Comparison of ENCODE assay signal across 17 mouse cellular contexts in genomic region chr15:89816098-89816497, GRCm38 (mm10). TPM values are rescaled to one million over a fixed set of nuclear protein-coding genes. Genes with fewer than 3 reads are reported as not detected.
DNase-seq lines count a peak whose midpoint lies in the region; ATAC-seq lines count a peak whose summit lies in the region.
"Had no signal": no experiment of that assay in that cellular context is flagged by ENCODE, and none has a peak within 500 bp of the region (broad histone marks: within the 10 kb centered on the region; RNA-seq: fewer than 3 reads in every experiment).

No protein-coding gene starts in this region.

- H3K27ac ChIP-seq in forebrain, embryonic 15.5 days (replicated peaks): no peak overlapping the region
- H3K27ac ChIP-seq in midbrain, embryonic 10.5 days (replicated peaks): peak overlapping the region; percentile 59; the same call in 1 of the 2 replicates
- no peak overlapping the region for H3K27ac ChIP-seq in neural tube, embryonic 15.5 days (replicated peaks)
- H3K27ac ChIP-seq: embryonic facial prominence, embryonic 15.5 days; heart, embryonic 15.5 days; intestine, embryonic 15.5 days; liver, embryonic 15.5 days; stomach, postnatal 0 days had no signal

- WGBS in forebrain, embryonic 15.5 days: 9% methylated on average over 10 of the region's 10 CpGs
- WGBS in midbrain, embryonic 10.5 days: 23% methylated on average over 10 of the region's 10 CpGs
- WGBS in neural tube, embryonic 15.5 days: 19% methylated on average over 10 of the region's 10 CpGs

- H3K9me3 ChIP-seq in forebrain, embryonic 15.5 days: no peaks in the 10 kb centered on the region
- H3K9me3 ChIP-seq in midbrain, embryonic 10.5 days (replicated peaks): no peaks in the 10 kb centered on the region
- H3K9me3 ChIP-seq in neural tube, embryonic 15.5 days (replicated peaks): no peaks in the 10 kb centered on the region
- H3K9me3 ChIP-seq: embryonic facial prominence, embryonic 15.5 days; heart, embryonic 15.5 days; intestine, embryonic 15.5 days; liver, embryonic 15.5 days; megakaryocyte, embryonic 14.5 days had no signal

- intact Hi-C loops in gastrocnemius, postnatal 36 days (cut with DNase I): no loop called here

- H3K9ac ChIP-seq in forebrain, embryonic 15.5 days (replicated peaks): no peak overlapping the region
- no peak overlapping the region for H3K9ac ChIP-seq in neural tube, embryonic 15.5 days (replicated peaks)
- H3K9ac ChIP-seq: embryonic facial prominence, embryonic 15.5 days; heart, embryonic 15.5 days; intestine, embryonic 15.5 days; liver, embryonic 15.5 days had no signal

- peak; percentile 68; the same call in 1 of the 2 replicates for ATAC-seq in forebrain, embryonic 15.5 days (replicated peaks)
- ATAC-seq in neural tube, embryonic 15.5 days (ENCODE audit: low FRiP score): no peak; the same call in 1 of the 2 replicates
- no peak for ATAC-seq in granulocyte monocyte progenitor cell, adult 5-6 weeks (replicated peaks; ENCODE audit: poor library complexity, severe bottlenecking)
- ATAC-seq: intestine, embryonic 15.5 days had no signal

- no peaks in the 10 kb centered on the region for H3K36me3 ChIP-seq in forebrain, embryonic 15.5 days
- H3K36me3 ChIP-seq in midbrain, embryonic 10.5 days: no peaks in the 10 kb centered on the region
- H3K36me3 ChIP-seq in neural tube, embryonic 15.5 days: no peaks in the 10 kb centered on the region
- H3K36me3 ChIP-seq: embryonic facial prominence, embryonic 15.5 days; heart, embryonic 15.5 days; intestine, embryonic 15.5 days; liver, embryonic 15.5 days had no signal

- peak overlapping the region; percentile 12 for H3K4me2 ChIP-seq in forebrain, embryonic 15.5 days (replicated peaks)
- peak overlapping the region; percentile 22; the same call in 1 of the 2 replicates for H3K4me2 ChIP-seq in neural tube, embryonic 15.5 days
- H3K4me2 ChIP-seq: embryonic facial prominence, embryonic 15.5 days; heart, embryonic 15.5 days; intestine, embryonic 15.5 days; liver, embryonic 15.5 days had no signal

- H3K4me1 ChIP-seq in forebrain, embryonic 15.5 days: peaks cover 12% of the 10 kb centered on the region
- H3K4me1 ChIP-seq in midbrain, embryonic 10.5 days: peaks cover 14% of the 10 kb centered on the region
- H3K4me1 ChIP-seq in neural tube, embryonic 15.5 days: no peaks in the 10 kb centered on the region
- H3K4me1 ChIP-seq: embryonic facial prominence, embryonic 15.5 days; heart, embryonic 15.5 days; intestine, embryonic 15.5 days; liver, embryonic 15.5 days; megakaryocyte, embryonic 14.5 days had no signal

- peak; percentile 65 for DNase-seq in embryo, embryonic 11 days
- DNase-seq in midbrain, embryonic 10.5 days (ENCODE audit: low spot score): peak; percentile 46
- DNase-seq in spleen, adult 12 weeks (ENCODE audit: low spot score): no peak
- DNase-seq in frontal cortex, postnatal 36 days (ENCODE audit: low spot score in 2 of 2): no peak
- no peak for DNase-seq in gastrocnemius, postnatal 36 days
- DNase-seq: adrenal gland, postnatal 14 days; gastrocnemius, postnatal 10 days; kidney, postnatal 25 days had no signal

- no peaks in the 10 kb centered on the region for H3K27me3 ChIP-seq in forebrain, embryonic 15.5 days
- no peaks in the 10 kb centered on the region for H3K27me3 ChIP-seq in midbrain, embryonic 10.5 days (ENCODE audit: low read depth, poor library complexity, severe bottlenecking)
- H3K27me3 ChIP-seq in neural tube, embryonic 15.5 days (replicated peaks): no peaks in the 10 kb centered on the region
- H3K27me3 ChIP-seq: embryonic facial prominence, embryonic 15.5 days; heart, embryonic 15.5 days; intestine, embryonic 15.5 days; liver, embryonic 15.5 days; megakaryocyte, embryonic 14.5 days had no signal

- no peak overlapping the region for H3K4me3 ChIP-seq in forebrain, embryonic 15.5 days
- no peak overlapping the region; the same call in 1 of the 2 replicates for H3K4me3 ChIP-seq in midbrain, embryonic 10.5 days
- H3K4me3 ChIP-seq in neural tube, embryonic 15.5 days (replicated peaks): no peak overlapping the region
- H3K4me3 ChIP-seq: embryonic facial prominence, embryonic 15.5 days; heart, embryonic 15.5 days; intestine, embryonic 15.5 days; liver, embryonic 15.5 days; megakaryocyte, embryonic 14.5 days had no signal

RNA-seq across cellular contexts. Expression of gene Syt10, which starts 25.6 kb away (rescaled TPM):
- polyA plus RNA-seq in forebrain, embryonic 15.5 days (2015; fragmentation: Nextera tagmentation; extraction: Ambion mirVana): 0.65 and 0.70 TPM in 2 replicates
- 0.19 and 0.39 TPM in 2 replicates for polyA plus RNA-seq in midbrain, embryonic 10.5 days (2016; fragmentation: Nextera tagmentation; extraction: Ambion mirVana)
- polyA plus RNA-seq in neural tube, embryonic 15.5 days (2015; fragmentation: Nextera tagmentation; extraction: Ambion mirVana): 5.7 and 6.5 TPM in 2 replicates
- not detected in 2 replicates for total RNA-seq in granulocyte monocyte progenitor cell, adult 5-6 weeks (2014; fragmentation: Nextera tagmentation)
- total RNA-seq in granulocyte monocyte progenitor cell, adult 5-6 weeks (2017): not detected in 2 replicates
- not detected for total RNA-seq in gastrocnemius, postnatal 36 days (2021)
- polyA plus RNA-seq: liver, embryonic 15.5 days had no signal

Comparison
In these comparisons a context has a peak if more than half of its experiments do, and no peak if none do; other contexts are left out.
1. DNase-seq: peak in embryo, embryonic 11 days (single experiment) and midbrain, embryonic 10.5 days (single experiment); none in spleen, adult 12 weeks (single experiment), frontal cortex, postnatal 36 days (0 of 2) and gastrocnemius, postnatal 36 days (0 of 2).